Mouse (Mus musculus): ENCODE results near the gene Krt9.
A peak's percentile ranks its signal among the peaks of the same experiment; 100 is the strongest.
"Not testable (repeated sequence)": the region's sequence is repeated elsewhere in the genome, so short reads cannot be mapped to it uniquely, and the experiment has no call there.

Gene Krt9

DNA sequence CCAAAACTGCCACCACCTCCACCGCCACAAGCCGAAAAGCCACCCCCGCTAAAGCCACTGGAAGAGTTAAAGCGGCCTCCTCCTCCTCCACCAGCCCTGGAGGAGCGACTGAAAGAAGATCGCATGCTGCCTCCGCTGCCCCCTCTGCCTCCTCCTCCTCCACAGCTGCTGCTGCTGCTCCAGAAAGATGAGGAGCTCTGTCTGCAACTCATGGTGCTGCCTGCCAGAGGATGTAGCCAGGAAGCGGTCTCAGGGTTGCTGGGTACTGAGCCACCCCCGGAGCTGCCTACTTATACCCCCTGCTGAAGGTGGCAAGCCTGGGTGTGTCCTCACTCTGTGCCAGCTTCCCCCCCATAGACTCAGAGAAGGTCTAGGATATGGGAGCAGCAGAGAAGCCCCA is at the start of gene Krt9:
TSS of gene Krt9 (minus strand) at position 255 of the 400 bp plus-strand sequence.
- DNase-seq (ENCODE audit: low spot score): no peak

DNA sequence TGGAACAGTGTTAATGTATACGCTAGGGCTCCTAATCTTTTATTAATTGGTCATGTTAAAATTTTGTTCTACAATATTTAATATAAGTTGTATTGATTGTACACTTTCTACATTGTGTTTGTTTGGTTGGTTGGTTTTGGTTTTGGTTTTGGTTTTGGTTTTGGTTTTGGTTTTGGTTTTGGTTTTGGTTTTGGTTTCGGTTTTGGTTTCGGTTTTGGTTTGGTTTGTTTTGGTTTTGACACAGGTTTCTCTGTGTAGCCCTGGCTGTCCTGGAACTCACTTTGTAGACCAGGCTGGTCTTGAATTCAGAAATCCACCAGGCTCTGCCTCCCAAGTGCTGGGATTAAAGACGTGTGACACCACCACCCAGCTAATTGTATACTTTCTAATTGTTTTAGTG is 47.2 kb upstream of the Krt9 start:
- DNase-seq (ENCODE audit: low spot score): not testable (repeated sequence)

DNA sequence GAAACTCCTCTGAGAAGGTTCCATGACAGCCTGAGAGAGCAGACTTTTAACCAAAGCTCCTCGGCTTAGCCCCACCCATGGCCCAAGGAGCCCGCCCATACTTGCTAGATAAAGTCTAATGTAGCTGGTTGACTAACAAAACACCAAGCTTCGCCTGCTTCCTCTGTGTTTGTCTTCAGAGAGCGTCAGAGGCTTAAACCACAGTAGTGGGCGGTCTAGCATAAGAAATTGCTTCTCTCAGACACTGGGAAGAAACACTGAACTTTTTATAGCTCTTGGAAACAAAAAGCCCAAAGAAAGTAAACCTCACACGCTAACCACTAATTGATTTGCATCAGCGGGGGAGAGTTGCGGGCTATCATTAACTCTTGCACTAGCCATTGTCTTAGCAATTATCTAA is 28.7 kb upstream of the Krt9 start:
- DNase-seq (ENCODE audit: low spot score): no peak

DNA sequence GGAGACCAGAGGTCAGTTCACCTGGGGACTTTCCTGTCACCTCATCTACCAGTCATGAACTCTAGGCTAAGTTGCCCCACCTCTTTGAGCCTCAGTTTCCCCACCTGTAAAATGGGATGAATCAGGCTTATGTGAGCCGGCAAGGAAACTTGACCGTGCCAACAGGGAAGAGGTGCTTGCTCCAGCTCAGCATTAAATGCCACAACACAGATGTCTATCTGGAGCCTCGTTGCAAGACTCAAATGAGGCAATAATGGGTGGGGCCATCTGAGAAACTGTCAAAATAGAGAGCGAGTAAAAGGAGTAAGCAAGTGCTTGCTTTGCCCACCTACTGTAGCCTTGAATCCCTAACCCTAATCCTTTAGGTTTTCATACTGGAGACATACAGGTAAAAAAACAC is 26.3 kb upstream of the Krt9 start:
- DNase-seq (ENCODE audit: low spot score): no peak

DNA sequence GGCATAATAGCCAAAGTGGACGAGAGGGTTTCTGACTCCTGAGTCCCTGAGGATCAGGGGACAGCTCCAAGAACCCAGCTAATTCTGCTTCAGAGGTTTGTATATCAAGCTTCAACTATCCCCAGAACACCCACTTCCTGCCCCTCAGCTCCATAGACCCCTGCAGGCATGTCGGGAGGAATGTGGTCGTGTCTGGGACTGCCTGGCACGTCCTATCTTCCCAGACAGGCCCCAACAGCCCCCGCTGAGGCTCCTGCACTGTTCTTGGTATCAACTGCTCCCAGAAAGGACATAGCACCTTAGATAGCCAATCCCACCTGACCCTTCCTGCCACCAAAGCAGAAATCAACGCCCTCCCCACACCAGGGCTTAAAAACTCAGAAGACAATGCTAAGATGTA is 15.5 kb upstream of the Krt9 start:
- no peak for DNase-seq (ENCODE audit: low spot score)

DNA sequence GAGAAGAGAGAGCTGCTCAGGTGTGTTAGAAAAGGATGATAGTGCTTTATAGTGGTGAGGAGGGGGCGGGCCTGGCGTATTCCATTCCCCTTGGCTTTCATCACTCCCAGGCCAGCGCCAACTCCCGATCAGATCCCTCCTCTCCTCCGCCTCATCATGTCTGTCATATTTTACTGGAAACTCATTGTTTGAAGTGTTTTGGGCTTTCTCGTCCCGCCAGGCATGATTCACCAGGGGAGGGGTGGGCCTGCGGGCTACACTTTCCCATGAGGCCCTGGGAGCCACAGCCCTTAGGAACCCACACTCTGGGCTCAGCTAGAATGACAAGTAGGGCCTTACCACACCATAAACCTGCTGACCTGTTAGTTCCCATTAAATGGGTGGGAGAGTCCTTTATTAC is 14.5 kb upstream of the Krt9 start, which contains the start of gene Krt14:
TSS of gene Krt14 (minus strand) at position 51 of the 400 bp plus-strand sequence.
- no peak for DNase-seq (ENCODE audit: low spot score)

DNA sequence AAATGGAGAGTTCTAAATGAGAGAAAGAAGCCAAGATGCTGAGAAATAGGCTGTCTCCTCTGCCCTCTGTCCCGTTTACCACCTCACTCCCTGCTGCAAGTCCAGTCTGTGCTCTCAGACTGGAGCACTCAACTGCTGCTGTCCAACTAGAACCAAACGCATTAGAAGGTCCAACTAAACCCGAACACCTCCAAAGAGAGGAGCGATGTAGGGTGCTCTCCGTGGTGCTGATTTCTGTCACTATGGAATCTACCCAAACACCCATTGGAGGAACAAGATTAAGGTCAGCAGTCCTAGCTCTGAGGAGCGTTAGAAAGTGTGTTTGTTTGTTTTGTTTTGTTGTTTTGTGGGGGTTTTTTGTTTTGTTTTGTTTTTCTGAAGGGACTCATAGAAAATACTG is 10.4 kb upstream of the Krt9 start:
- DNase-seq (ENCODE audit: low spot score): peak; percentile 32

DNA sequence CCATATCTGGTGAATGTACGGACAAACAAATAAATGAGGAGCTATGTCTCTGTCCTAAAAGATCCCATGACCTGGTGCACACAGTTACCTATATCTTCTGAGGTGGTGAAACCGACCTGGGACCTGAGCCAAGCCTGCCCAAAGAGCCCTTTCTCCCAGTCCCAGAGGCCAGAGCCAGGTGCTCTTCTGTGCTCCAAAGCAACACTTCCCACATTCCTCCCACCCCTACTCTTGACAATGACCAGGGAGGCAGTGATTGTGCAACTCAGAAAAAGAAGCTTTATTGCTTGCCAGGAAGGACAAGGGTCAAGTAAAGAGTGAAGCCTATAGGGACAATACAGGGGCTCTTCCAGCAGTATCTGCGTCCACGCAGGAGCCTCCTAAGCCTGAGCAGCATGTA is 9.9 kb upstream of the Krt9 start:
- DNase-seq (ENCODE audit: low spot score): no peak

DNA sequence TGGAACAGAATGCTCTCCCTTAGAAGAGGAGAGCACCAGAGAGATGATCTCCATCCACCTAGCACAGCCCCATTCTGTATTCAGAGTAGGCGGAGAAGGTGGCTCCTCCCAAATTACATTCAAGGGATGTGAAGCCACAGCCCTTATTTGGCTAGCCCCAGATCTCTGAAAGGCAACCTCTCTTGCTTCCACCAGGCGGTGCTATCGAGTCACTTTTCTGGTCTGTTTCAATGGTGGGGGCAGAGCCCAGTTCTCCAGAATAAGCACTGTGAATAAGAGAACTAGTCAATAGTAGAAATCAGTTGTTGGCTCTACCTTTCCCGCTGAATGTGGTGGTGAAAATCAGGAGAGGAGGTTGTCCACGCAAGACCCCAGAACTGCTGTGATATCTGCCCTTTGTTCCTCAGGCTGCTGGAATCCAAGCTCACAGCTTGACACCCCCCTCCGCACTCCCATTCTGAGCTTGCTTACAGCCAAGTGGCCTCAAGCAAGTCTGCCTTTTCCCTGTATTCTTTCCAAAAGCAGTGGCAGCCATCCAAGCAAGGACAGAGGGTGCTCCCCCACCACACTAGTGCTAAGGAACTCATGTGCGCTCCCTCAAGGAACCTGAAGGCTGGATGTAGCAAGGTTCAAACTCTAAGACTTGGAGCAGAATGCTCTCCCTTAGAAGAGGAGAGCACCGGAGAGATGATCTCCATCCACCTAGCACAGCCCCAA is 7.2 kb upstream of the Krt9 start:
- peak; percentile 15 for DNase-seq (ENCODE audit: low spot score)

DNA sequence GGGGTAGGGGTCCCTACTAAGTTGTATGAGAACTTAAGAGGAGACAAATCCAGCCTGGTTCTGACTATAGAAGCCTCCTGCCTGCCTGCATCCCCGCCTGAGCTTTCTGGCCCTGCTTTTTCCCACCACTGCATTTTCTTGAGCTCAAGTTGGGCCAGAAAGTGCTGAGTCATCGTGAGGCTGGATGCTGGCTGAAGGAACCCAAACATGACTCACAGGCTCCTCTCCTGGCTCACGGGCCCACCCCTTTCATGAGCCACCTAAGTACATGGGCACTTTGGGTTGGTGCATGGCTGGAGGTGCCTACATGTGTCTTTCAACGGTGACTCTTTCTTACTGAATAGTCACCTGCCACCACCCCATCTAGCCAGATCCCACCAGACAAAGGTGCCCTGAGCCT is 5.6 kb upstream of the Krt9 start:
- DNase-seq (ENCODE audit: low spot score): no peak

DNA sequence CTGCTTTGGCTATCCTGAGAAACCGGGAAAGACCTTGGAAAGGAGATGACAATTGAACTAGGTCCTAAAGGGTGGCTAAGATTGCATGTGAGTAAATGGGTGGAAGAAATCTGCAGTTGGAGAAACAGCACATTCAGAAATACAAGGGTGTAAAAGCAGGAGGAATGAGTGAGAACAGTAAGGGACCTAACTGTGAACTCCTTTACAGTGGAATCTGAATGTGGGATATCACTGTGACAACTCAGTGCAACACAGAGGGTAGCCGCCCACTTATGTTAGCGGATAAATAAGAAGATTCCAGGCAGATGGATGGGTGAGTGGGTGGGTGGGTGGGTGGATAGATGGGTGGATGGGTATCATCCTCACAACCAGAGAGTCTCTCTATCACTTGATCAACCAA is 1.2 kb downstream of the Krt9 start:
- no peak for DNase-seq (ENCODE audit: low spot score)

DNA sequence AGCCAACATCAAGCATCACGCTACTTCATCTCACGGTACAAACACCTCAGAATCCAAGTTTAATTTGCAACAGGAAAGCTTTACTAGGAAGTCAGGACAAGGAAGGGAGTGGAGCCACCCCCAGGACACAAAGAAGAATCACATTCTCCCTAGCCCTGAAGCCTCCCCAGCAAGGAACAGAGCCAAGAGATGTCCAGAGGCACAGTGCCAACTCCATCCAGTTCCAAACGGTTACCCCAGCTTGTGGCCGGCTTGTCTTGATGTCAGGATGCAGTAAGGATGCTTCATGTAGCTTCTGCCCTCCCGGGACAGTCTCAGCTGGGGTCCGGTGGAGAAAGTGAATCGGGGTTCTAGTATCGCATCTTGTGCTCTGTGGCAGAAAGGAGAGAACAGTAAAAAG is 6.3 kb downstream of the Krt9 start:
- DNase-seq (ENCODE audit: low spot score): no peak

DNA sequence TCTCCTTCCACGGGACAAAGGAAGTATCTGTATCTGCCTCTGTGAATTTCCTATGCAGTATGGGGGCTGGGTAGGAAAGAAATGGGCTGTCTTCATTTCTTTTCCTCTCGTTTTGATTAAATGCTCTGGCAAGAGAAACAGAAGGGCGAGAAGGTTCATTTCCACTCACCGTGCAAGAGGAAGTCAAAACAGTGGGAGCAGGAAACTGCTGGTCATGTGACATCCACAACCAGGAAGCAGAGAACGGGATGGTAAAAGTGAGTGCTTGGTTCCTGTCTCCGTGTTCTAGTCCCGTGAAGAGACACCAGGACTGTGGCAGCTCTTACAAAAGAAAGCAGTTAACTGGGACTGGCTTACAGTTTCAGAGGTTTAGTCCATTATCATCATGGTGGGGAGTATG is 11.3 kb downstream of the Krt9 start:
- DNase-seq (ENCODE audit: low spot score): no peak

DNA sequence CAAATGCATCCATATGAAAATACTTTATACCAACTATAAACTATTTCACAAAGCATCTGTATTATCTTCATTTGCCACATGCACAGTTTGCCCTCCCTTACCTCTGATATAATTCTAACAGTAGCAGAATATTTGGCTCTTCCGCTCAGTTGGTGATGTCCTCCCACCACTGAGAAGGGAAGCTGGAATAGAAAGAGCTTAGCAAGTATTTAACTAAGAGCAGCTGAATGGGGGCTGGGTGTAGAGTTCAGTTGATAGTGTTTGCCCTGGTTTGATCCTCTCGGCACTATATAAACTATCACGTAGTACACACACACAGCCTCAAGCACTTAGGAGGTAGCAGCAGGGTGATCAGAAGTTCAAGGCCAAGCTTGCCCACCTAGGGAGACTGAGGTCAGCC is 13.8 kb downstream of the Krt9 start:
- DNase-seq (ENCODE audit: low spot score): no peak

DNA sequence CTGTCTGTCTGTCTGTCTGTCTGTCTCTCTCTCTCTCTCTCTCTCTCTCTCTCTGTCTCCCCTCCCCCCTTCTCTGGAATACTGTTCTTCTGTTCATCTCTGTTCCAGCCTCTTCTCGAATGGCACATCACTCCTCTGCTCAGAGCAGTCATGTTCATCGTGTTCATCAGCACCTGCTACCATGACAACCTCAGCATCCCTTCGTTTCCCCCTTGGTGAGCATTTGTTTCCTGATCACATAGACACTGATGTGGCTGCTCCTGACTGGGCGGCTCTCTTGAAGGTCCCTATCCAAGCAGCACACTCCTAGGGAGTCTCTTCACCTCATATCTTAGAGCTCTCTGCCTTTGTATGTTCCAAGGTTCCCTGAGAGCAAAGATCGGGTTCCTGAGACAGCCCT is 14.7 kb downstream of the Krt9 start:
- DNase-seq (ENCODE audit: low spot score): no peak

DNA sequence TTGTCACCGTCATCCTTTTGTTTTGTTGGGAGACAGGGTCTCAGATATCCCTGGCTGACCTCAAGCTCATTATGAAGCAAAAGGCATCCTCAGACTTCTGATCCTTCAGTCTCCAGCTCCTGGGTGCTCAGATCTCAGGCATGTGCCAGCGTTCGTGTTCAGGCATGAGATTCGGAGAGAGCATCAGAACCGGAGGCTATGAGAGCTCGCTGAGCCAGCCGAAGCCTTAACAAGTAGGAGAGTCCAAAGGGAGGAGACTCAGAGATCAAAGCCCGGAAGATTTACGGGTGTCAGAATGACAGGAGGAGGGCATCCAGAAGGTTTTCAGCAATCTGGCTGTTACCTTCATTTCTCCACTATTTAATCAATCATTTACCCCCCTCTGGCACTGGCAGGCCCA is 16.3 kb downstream of the Krt9 start:
- DNase-seq (ENCODE audit: low spot score): no peak

DNA sequence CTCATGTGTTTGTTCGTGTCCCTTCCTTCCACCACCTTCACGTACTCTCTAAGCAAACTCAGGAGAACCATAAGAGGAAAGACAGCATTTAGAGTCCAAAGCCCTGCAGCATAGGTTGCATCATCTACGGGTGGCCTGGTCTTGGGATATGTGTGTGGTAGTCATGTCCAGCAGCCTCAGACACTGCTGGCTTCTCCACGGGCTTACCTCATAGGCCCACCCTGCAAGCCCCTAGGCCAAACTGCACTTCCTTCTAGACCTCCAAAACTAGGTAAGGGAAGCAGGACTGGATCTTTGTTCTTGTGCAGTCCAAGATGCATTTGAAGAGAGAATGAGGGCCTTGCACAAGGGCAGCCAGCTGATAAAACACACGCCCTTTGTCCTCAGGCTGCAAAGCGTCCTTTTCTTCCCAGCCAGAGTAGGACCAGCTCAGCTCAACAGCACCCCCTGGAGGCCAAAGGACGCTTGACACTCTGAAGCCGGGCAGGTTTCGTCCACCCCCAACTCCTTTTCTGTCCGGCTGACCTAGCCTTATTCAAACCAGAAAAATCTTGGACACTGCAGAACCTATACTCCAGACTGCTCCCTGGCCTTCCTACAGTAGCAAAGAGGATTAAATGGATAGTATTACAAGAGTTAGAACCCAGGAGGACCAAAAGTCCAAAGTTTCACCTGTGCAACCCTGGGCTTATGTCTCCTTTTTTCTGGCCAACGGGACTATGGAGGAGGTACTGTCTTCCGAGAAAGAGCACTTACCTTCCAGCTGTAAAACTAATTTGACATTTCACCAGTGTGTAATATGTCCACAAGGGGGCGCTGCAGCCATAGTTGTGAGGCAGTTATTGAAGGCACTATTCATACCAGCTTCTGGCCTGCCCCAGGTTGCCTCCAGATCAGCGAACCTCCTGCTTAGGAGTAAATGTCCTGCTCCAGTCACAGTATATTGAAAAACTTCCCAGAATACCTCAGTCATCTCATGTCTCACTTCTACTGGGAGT is 24.0 kb downstream of the Krt9 start:
- DNase-seq (ENCODE audit: low spot score): peak; percentile 69

DNA sequence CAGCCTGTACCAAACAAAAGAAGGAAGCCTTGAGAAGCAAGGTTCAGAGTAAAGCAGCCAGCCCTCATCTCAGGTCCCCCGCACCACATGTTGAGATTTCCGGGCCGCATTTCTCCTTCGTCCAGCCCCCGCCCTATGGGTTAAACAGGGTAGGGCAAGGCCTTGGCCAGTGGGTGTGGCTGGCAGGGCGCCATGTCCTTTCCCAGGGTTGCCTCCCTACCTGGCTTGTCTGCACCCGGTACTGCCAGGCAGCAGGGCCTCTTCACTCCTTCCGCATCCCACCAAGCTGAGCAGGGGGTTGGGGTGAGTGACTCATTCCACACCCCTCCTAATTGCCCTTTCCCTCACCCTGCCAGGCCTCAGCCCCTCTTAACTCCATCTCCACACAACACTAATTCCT is 25.0 kb downstream of the Krt9 start:
- peak; percentile 68 for DNase-seq (ENCODE audit: low spot score)

DNA sequence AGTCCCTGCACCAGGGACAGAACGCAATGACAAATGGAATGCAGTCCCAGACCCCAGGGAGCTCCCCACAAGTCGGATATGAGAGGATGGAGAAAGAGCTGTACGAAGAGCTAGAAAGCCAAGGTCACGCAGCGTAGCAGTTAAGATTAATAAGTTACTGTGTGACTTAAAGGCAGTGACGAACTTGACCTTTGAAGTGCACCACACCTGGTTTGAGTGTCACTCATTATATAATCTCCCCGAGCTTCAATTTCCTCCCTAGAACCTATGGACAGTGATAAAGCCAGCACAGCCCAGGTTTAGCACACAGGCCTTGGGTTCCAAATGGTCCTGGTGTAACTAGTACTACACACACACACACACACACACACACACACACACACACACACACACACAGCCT is 28.7 kb downstream of the Krt9 start:
- DNase-seq (ENCODE audit: low spot score): no peak

DNA sequence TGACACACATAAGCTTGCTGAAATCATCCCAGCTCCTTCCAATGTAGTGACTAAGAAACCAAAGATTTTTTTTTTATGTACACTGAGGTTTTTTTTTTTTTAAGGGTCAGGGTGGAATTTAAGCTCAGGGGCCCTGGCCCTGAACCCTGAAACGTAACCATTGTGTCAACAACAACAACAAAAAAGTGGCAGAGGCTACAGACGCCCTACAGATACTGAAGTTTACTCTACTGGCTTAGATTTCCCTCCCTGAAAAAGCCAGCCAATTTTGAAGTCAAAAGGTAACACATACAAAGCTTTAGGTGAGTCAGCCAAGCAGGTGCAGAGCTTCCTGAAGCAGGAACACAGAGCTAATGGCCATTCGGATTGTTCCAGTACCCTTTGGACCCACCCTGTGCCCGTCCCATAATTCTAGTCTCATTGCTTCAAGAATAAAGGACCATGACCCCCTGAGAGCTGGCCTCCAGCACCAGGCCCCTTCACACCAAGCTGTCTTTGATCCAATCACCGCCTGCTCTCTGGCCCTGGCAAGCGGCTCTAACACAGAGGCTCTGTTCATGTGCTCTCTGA is 35.1 kb downstream of the Krt9 start:
- DNase-seq (ENCODE audit: low spot score): no peak

DNA sequence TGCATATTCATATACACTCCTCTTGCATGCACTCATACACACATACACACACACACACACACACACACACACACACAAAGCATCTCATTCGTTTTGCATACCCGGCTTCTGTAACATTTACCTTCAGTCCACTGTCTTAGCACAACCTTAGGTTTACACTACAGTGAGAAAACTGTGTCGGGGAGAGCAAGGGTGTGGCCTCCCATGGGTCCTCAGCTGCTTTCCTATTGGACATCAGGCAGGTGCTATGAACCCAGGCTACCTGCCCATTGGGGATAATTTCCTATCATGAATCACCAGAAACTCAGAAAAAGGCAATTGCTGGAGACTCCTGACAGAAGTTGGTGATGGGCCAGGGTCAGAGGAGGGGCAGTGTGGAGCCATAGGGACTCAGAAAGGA is 35.7 kb downstream of the Krt9 start:
- no peak for DNase-seq (ENCODE audit: low spot score)

DNA sequence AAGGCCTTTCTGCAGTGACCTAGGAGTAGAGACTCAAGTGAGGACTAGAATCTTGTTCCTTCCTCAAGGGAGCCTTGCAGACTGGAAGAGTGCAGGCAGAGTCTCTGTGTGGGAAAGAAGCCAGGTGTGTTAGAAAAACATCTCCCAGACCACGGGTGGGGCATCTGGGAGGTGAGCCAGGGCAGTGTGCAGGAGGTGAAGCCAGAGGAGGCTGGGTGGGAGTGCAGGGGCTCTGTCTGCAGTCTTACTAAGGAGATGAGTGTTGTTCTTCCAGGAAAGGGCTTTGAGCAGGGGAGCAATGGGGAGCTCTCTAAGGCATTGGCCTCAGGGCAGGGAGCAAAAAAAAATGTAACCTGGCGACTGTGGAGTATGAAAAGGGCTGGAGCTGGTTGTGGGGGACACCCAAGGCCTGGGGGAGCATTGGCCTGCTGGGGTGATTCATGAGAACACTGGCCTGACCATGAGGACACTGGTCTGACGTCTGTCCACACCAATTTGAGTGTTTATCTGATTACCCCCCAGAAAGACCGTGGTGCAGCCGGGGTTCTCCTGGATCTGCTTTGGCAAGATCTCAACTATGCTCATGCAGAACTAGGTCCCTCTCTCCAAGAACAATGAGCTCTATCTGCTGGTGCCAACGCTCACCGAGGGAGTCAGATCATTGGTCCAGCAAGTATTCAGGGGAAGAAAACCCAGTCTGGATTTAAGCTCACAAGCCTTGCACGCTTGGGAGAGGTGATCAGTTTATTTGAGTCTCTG is 37.4 kb downstream of the Krt9 start:
- peak; percentile 40 for DNase-seq (ENCODE audit: low spot score)
